Mouse (Mus musculus): ENCODE results near the gene Pih1d1. TPM values are rescaled to one million over a fixed set of nuclear protein-coding genes. Genes with fewer than 3 reads are reported as not detected.
"Not testable (repeated sequence)": the region's sequence is repeated elsewhere in the genome, so short reads cannot be mapped to it uniquely, and the experiment has no call there.

Pih1d1 gene
- total RNA-seq, 2 experiments from 2014 or later: 2.7 to 59.6 TPM

DNA sequence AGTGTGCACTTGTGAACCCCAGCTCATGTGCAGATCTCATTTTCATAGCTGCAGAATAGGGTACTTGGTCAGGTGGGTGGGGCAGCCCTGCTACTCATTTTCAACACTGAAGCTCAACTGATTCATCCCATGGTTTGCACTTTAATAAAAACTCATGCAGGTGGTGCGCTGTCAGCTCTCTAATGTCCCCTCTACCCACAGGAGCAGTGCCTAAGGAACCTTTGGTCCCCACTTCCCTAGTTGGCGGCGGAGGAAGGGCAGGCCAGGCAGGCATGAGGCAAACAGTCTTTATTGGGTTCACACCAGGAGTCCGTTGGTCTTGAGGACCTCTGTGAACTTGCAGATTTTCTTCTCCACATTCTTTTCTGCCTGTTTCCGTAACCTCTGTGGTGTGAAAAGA is 28.5 kb upstream of the Pih1d1 start:
- ATAC-seq (replicated peaks; ENCODE audit: low FRiP score, poor library complexity, severe bottlenecking): not testable (repeated sequence)

DNA sequence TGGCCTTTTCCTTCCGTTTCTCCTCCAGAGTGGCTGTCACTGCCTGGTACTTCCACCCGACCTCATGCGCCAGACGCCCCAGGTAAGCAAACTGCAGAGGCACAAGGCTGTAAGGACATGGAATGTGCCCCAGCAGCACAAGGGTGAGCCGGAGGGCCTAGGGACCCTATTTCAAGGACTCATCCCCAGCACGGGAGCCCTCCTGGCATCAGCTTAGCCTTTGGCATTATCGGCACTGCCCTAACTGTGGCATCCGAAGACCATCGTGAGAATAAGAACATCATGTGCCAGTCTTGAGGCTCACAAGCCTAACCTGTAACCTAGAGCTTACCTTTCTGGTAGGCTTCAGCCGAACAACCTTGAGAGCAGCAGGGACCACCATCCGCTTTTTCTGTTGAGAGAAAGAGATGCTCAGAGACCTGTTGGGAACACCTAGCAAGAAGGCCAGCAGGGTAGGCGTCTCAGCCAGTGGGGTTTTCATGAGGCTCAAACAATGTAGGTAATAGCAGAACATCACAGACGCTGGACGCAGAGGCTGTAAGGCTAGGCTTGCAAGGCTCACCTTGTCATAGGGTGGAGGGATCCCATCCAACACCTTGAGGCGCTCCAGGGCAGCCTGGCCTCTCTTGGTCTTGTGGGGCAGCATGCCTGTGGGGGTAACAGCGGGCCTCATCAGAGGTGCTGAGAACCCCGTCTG is 27.8 kb upstream of the Pih1d1 start:
- ATAC-seq (replicated peaks; ENCODE audit: low FRiP score, poor library complexity, severe bottlenecking): no peak

GRCm38 (mm10) chr7:45126844-45127699 is 27.0 kb upstream of the Pih1d1 start:
- no peak for ATAC-seq (replicated peaks; ENCODE audit: low FRiP score, poor library complexity, severe bottlenecking)

DNA sequence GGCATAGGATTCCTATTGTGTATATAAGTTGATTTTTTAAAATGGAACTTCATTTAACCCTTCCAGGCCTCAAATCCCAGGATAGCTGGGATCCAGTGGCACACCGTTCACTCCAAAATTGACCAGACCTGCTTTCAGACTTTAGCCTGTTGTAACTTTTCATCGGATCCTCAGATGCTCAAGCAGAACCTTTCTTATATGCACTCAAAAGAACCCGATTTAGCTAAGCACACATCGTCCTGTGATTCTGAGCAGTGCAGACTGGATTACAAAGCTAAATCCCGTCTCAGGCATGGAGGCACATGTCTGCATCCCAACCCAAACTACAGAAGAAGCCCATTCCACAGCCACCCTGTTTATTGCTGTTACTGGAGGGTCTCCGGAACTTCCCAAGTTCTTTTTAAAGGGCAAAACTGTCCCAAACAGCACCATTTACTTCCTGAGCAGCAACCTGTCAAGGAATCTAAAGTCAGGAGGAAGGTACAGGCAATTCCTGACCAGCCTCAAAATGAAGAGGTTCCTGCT is 26.3 kb upstream of the Pih1d1 start:
- no peak for ATAC-seq (replicated peaks; ENCODE audit: low FRiP score, poor library complexity, severe bottlenecking)

GRCm38 (mm10) chr7:45128624-45129246 is 25.4 kb upstream of the Pih1d1 start, which contains the start of gene Rpl13a:
Gene Rpl13a (minus strand): TSS chr7:45128761.
- ATAC-seq (replicated peaks; ENCODE audit: low FRiP score, poor library complexity, severe bottlenecking): peak; percentile 85

DNA sequence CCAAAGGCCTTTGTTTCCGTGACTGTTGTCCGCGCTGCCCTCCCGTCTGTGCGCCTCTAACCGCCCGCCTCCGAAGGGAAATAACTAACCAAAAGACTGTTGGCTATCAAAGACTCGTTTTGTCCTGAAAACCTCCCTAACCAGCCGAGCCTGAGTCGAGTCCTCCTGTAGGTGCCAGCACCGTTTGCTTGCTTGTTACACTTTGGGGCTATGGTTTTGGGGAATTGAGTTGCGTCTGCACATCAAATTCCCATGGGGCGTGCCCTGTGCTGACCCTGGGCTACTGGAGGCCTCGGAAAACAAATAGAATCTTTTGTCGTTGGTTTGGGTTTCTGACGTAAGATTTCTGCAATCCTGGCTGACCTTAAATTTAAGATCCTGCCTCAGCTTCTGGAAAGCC is 24.8 kb upstream of the Pih1d1 start:
- ATAC-seq (replicated peaks; ENCODE audit: low FRiP score, poor library complexity, severe bottlenecking): peak; percentile 7; the same call in 1 of the 2 replicates

DNA sequence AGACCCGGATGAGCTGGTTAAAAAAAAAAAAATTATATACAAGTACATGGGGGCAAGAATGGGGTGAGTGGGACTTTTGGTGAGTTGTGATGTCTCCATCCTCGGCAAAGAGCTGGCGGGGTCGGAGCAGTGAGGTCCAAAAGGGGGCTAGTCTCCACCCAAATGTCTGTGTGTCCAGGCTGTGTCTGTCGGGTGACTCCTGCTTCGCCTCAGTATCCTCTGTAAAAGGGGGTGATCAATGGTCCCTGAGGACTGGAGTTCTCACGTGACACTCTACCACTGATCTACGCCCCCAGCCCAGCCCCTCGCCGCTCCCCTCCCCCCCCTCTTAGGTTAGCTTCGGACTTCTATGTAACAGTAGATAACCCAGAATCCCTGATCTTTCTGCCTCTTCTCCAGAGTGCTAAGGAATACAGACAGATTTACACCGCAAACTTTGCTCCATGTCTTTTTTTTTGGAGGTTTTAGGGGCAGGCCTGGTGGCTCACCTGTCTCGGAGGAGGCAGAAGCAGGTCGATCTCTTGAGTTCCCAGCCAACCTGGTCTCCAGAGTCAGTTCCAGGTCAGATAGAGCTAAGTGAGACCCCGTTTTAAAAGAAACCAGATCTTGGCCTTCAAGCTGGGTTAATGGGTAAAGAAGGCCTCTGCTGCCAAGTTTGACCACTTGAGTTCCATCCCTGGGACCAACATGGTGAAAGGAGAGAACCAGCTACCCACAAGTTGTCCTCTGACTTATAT is 24.2 kb upstream of the Pih1d1 start:
- ATAC-seq (replicated peaks; ENCODE audit: low FRiP score, poor library complexity, severe bottlenecking): no peak

DNA sequence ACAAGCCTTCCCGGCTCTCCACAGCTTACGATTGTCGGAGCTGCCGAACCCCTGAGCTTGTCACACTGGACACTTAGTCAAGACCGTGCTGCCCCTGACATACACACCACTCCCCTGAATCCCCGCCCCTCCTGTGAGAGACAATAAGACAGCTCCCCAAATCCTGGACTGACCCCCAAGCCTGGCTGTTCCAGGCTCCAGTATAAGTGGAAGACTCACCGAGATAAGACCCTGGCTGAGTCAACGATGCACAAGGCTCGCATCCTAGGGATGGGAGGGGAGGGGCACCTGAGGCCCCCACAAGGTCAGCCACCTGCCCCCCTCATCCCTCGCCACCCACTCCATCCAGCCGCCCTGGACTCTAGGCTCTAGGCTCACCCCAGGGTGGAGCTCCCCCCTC is 22.3 kb upstream of the Pih1d1 start:
- ATAC-seq (replicated peaks; ENCODE audit: low FRiP score, poor library complexity, severe bottlenecking): no peak

DNA sequence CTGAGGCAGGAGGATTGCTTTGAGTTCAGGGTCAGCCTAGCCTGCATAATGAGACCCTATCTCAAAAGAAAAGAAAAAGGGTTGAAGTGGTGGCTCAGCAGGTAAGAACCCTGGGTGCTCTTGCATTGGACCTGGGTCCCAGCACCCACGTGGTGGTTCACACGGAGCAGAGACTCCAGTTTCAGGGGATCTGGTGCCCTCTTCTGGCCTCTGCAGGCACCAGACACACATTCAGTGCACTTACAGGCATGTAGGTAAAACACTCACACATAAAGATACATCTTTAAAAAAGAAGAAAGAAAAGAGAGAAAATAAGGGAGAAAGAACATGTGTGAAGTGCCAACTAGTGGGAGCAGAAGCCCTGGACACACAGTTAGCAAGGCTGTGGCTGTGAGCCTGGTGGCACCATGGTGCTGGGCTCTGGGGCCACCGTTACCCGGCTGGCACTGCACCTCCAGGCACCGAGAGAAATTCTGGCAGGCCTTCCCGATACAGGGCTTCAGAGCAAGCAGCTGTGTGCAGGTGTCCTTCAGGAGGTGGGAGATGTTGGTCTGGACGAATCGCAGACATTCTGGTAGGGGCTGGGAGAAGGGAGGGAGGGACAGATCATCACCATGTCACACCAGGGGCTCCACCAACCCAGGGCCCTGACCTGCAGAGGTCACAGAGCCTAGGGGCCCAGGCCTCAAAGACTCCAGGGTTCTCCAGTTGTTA is 20.5 kb upstream of the Pih1d1 start:
- ATAC-seq (replicated peaks; ENCODE audit: low FRiP score, poor library complexity, severe bottlenecking): no peak

GRCm38 (mm10) chr7:45134544-45135026 is 19.5 kb upstream of the Pih1d1 start:
- ATAC-seq (replicated peaks; ENCODE audit: low FRiP score, poor library complexity, severe bottlenecking): peak; percentile 44; the same call in 1 of the 2 replicates

GRCm38 (mm10) chr7:45135370-45135769 is 18.7 kb upstream of the Pih1d1 start:
- 0 out of 2 replicates have a peak, but pooled peaks have one; percentile 8 for ATAC-seq (replicated peaks; ENCODE audit: low FRiP score, poor library complexity, severe bottlenecking)

DNA sequence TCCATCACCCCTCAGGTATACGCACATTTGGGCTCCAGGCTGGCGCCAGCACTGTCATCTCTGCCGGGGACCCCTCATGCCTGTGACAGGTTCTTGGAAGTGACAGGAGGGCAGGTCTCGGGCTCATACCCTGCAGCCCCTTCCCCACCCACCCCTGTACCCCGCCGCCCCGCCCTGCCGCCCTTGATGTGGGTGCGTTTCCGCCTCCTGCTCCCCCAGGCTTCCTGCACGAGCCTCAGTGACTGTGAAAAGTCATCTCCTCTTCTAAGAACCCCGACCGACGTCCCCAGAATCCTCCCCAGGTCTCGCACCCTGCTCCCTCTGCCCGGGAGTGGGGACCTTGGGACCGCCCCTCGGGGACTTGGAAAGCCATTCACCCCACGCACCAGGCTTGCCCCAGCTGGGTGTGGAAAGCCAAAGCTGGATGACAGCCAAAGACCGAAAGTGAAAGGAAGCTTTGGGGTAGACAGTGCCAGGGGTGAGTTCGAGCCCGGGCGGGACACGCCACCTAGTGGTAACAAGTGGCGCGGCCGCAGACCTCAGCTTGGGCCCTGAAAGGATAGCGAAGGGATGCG is 18.0 kb upstream of the Pih1d1 start, which contains the start of the genes Gm45713 and Flt3l:
Gene Gm45713, minus strand, starts transcription at position 239 of the 575 bp plus-strand sequence.
Gene Flt3l, minus strand, starts transcription at position 440 of the 575 bp plus-strand sequence.
- peak; percentile 84 for ATAC-seq (replicated peaks; ENCODE audit: low FRiP score, poor library complexity, severe bottlenecking)

- no peak for ATAC-seq (replicated peaks; ENCODE audit: low FRiP score, poor library complexity, severe bottlenecking)
Observed at GRCm38 (mm10) chr7:45137171-45138006, 16.7 kb upstream of the Pih1d1 start.

GRCm38 (mm10) chr7:45138403-45138802 is 15.7 kb upstream of the Pih1d1 start:
- no peak for ATAC-seq (replicated peaks; ENCODE audit: low FRiP score, poor library complexity, severe bottlenecking)

GRCm38 (mm10) chr7:45139904-45140723 is 14.0 kb upstream of the Pih1d1 start:
- ATAC-seq (replicated peaks; ENCODE audit: low FRiP score, poor library complexity, severe bottlenecking): no peak

DNA sequence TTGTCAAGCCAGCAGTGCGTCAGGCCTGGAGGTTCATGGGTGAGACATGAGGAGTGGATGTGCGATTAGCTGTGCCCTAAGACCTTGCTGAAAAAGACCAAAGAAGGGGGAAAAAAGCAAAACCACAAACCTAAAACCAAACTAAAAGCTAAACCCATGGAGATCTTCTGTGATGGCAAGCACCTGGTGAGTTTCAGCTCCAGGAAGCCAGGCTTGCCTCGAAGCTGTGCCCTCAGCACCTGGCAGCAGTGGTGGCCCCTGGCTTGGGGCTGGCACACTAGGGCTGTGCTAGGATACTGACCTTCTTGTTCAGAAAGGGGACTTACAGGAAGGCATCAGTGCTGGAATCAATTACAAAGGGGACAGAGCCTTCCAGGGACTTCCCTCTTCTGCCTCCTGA is 12.8 kb upstream of the Pih1d1 start:
- no peak for ATAC-seq (replicated peaks; ENCODE audit: low FRiP score, poor library complexity, severe bottlenecking)

- no peak for ATAC-seq (replicated peaks; ENCODE audit: low FRiP score, poor library complexity, severe bottlenecking)
Observed at GRCm38 (mm10) chr7:45141914-45142313, 12.2 kb upstream of the Pih1d1 start.

Data from erythroblast, adult 5-6 weeks (primary cell).